Mouse (Mus musculus) cerebellum, adult (tissue): ENCODE measurements around the gene Cdk2ap1.
"Not testable (repeated sequence)": the region's sequence is repeated elsewhere in the genome, so short reads cannot be mapped to it uniquely, and the experiment has no call there.

Source experiments
- ATAC-seq: cut with Nextera tagmentation; 2 replicates; pipeline ENCODE4 v1.9.2; 2017; ENCODE audit warnings: mild to moderate bottlenecking, moderate library complexity, mixed read lengths; ENCODE audit not compliant: insufficient number of reproducible peaks, low FRiP score, low TSS enrichment

The Cdk2ap1 gene

DNA sequence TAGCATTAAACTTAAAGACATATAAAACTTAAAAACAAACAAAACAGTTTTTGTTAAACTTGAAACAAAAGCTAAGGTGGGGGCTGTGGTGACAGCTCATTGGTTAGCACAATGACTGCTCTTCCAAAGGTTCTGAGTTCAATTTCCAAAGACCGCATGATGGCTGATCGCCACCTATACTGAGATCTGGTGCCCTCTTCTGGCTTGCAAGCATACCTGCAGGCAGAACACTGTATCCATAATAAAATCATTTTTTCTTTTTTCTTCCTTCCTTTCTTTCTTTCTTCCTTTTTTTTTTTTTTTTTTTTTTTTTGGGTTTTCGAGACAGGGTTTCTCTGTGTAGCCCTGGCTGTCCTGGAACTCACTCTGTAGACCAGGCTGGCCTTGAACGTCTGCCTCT is 63.6 kb downstream of the Cdk2ap1 start:
- not testable (repeated sequence) for ATAC-seq

DNA sequence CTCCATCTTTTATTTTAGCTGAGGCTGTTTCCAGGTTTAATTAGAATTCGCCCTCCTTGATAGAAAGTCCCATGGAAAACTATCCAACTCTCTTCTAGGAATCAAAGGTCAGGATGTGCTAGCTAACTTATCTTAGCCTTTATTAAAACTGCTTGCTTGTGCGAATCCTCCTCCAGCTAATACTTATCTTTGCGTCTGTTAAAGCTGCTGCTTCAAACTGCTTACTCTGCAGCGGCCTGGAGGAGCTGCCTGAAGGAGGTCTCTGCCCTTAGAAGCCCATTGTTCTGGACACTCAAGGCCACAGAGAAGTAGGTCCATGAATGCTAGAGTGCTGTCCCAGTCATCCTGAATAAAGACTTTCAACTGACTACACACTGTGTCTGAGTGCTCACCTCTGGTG is 66.4 kb downstream of the Cdk2ap1 start:
- no peak for ATAC-seq
